Mouse (Mus musculus): ENCODE results near the gene 1700018B08Rik.

1700018B08Rik gene

DNA sequence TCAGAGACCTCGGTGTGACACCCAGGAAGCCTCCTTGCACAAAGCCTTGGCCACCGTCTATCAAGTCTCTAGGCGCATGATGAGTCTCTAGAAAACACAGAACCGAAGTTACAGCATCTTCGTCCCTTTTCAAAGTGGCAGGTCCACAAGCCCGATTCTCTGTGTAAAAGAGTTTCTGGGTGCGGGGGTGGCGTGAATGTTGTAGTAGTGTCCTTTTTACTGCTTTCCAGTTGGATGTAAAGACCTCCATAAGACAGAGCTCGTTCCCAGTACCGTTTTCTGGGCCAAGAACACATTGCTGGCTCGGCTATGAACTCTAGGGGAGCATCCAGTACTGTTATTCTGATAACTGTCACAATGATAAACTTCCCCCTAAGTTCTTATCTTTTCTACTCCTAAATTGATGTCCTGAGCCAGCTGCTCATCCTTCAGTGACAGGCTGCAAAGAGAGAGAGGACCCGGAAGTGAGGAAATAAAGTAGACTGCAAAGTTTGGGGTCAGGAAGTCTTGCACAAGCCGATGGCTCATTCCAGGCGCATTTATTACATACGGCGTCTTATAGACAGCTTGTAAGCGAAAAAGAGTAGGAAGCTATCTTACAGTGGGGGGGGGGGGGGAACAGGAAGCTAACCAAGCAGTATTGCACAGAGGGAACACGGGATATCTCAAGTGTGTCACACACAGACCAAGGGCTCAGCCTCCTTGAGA lies 18.9 kb downstream of the 1700018B08Rik start:
- in situ Hi-C loops (cut with MboI, MseI), result no loop called here

DNA sequence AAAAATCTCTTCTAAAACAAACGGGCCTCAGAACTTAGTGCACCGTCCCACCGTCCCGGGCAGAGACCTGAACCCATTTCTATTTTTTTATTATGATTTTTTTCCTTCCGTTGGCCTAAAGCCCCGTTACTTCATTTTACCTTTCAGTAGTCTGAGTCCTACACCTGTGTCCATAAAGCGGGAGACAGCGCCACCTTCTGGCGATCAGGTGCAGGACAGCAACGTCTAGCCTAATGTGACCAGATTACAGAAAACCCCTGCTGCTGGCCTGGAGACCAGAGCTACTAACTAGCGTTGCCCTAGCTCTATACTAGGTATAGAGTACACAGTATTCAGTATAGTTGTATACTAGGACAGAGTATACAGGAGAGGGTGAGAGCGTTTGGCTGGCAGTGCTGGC lies 30.7 kb downstream of the 1700018B08Rik start:
- in situ Hi-C loops (cut with MboI, MseI), result loop anchor here (5.0 kb wide), 1 partner anchor 396 kb away; the partner anchor contains the start of gene Foxc2

DNA sequence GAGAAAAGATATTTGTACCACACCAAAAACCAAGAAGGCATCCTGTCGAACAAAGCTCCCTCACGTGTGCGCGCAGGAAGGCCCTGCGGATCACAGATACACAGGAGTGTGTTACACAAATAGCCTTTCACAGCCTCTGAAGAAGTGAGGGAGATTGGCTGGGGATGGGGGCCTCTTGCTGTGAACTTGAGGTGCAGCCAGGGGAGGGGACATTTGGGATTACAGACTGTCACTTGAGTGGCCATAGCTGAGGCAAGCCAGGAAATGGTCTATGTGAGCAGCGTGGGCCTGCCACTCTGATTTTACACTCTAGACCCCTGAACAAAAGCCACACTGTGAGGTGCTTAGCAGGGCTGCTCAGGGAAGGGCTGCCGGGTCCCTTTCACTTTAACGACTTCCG lies 32.4 kb downstream of the 1700018B08Rik start:
- in situ Hi-C loops (cut with MboI, MseI), result loop anchor here (5.0 kb wide), 1 partner anchor 394 kb away; the partner anchor contains the start of gene Foxc2

DNA sequence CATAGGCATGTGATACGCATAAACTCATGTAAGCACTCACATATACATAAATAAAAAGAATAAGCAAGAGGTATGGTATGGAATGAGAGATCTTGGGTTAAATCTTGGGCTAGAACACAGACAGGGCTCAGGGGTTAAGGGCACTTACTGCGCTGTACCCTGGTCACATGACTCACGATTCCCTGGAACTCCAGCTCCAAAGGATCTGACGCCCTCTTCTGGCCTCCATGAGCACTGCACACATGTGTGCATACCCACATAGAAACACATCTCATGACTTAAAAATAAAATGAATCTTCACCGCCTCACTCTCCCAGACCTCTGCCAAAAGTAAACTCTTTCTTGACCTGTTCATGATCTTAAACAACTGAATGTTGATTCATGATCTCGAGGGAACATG lies 46.5 kb downstream of the 1700018B08Rik start:
- in situ Hi-C loops (cut with MboI, MseI), result no loop called here

DNA sequence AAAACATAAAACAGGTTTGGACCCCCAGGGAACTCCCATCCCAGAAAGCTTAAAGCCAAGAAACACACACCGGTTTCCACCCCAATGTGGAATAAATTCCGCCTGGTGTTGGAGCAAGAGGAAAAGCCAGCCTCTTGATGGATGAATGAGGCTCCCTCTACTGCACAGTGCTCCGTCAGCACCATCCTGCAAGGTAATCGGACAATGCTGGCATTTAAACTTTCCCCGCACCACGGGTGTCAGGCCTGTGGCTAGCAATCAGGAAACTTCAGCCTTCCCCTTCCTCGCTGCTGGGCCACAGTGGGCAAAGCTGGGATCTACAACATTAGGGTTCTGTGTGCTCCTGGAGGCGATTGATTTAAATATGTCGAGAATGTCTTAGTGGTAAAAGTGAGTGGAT lies 52.5 kb downstream of the 1700018B08Rik start:
- in situ Hi-C loops (cut with MboI, MseI), result no loop called here

DNA sequence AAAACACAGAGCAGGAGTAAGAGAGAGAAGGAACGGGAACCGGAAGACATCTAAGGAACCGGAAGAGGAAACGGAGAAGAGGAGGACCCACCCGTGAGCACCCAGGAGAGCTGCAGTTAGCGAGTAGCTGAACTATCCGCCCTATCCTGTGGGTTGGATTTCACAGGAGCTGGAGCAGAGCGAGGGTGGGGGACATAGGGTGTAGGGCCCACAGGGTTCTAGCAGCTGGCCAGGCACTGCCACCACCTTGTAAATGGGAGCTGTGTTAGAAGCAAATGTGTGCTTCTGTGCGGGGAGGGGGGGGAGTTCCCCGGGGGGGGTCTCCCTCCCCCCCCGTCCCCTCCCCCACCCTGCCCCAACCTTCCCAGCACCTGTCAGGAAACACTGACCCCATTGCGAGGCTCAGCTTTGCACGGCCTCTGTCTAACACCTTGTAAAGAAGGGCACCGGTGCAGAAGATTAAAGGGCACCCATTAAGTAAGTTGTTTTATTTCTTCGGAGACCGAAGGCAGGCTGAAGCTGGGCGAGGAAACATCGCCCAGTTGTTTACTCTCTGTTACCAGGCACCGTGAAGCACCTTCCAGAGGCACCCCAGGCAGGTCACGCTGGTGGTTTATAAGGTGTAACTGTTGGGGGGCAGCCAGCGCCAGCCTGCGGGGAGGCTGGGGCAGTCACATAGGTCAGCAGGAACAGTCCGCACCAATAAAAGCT lies 59.9 kb downstream of the 1700018B08Rik start:
- in situ Hi-C loops (cut with MboI, MseI), result no loop called here
